Mouse (Mus musculus): ENCODE data around the gene Optc.
A peak's percentile ranks its signal among the peaks of the same experiment; 100 is the strongest.

Gene Optc

DNA sequence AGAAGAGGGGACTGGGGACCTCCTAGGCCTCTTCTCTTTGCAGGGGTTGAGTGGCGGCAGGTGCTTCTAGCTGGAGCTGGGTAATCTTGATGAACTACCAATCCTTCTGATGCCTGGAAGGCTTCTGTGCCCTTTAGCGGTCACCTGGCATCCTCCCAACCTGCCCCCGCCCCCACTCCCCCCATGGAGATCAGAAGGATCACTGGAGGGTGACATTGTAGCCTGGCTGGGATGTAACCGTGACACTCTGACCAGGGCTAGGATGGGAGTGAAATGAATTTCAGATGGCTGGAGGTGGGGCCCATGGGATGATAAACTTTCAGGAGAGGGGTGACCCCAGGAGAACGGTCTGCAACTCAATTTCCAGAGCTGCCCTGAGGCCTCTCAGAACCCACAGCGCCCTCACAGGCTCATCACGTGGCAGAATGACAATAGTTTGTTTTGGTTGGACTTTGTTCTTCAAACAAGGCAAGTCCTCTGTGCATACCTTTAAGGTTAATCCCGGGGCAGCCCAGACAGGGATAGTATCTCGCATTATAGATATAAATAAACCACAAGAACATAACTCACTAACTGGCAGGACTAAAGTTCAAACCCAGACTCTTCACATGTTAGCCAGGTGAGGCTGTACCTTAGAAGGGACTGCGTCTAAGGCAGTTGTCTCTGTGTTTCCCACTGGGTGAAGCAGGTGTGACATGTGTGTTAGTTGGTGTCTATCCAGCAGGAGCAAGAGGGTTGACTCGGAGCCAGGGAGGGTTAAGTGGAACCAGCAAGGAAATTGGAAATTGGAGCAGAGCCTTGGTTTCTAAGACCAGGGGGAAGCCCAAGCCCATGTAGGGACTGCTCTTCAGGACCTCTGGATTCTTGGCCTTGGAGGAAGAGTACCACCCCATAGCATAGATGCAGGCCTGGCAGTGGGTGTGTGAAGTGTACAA lies 25.2 kb downstream of the Optc start:
- no peak for DNase-seq (ENCODE audit: low spot score)

DNA sequence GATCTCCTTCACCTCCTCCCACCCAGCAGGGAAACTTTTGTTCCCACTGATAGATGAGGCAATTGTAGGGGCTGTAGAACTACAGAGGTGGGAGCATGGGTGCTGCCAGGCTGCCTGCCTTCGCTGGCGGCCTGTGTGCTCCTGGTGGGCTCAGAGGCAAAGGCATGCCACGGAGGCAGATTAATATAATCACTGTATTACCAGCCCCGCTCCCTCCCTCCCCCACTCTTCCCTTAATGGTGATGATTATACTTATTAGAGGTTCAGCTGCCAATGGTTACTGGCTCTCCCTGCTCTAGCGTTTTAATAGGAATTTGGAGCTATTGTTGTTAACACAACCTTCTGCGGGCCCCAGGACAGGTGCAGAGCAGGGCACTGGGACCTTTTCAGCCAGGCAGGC lies 26.0 kb downstream of the Optc start:
- DNase-seq (ENCODE audit: low spot score), result no peak

DNA sequence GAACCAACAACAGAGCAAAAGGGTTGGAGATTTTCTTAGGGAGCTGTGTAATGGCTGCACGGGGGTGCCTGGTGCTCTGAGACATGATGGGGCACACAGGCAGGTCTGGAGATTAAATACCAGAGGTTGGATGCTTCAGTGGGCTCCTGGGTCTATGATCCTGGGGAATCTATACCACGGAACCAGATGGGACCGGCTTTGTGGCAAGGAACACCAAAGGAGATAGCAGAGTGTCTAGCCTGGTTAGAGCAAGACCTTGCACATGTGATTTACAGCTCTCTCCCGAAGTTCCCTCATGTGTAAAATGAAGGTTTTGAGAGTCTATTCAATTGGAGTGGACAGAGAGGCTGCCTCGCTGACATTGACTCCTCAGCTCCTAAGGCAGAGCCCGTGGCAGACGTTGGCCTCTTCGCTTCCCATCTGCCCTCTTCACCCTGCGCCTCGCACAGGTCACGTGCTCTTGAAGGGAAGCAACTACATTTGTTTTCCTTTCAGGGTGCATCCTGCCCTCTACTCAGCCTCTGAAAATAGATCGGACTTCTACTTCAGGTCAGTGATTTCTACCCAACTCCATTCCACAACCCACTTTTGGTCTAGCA lies 28.9 kb downstream of the Optc start:
- DNase-seq (ENCODE audit: low spot score), result no peak

DNA sequence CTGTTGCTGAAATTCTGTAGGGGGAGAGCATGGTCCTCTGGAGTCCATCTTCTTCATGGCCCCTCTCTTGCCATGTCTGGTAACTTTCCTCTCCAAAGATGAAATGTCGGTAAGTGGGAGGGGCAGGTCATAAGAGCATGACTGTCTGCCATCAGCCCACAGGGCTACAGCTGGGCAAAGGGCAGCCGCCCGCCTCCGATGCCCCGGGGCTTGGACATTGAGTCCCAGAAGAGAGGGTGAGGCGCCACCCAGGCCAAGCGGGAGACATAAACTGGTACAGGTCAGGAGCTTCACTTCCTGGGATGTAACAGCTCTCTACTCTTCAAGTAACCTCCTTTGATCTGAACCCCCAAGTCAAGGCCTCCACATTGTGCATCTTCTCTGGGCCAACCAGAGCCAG lies 30.9 kb downstream of the Optc start:
- no peak for DNase-seq (ENCODE audit: low spot score)

DNA sequence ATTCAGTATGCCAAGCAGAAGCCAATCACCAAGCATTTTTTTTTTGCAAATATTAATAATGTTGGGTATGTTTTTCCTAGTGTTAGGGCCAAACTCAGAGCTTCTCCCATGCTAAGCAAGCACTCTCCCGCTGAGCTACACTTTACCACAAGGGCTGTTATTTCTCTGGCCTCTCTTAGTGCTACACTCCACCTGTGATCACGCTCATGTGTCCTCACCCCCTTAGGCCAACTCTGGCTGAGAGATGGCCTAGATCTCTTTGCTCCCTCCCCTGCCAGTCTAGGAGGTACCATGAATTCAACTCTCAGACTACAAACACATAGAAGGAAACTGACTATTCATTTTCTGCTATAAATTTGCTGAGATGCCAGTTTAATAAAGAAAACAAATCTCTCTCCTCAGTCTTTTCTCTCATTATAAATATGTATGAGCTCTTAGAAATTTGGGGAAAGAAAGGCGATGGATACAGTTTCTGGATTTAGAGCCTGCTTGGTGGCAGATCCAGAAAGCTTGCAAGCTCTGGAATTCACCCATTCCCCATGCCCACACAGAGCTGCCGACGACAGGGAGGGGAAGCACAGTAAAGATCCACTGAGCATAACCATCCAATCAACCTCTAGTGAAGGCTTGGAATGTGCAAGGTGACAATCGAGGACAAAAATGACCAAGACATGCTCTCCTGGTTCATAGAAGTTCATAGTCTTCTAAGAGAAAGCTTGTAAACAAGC lies 34.5 kb downstream of the Optc start:
- DNase-seq (ENCODE audit: low spot score), result no peak

DNA sequence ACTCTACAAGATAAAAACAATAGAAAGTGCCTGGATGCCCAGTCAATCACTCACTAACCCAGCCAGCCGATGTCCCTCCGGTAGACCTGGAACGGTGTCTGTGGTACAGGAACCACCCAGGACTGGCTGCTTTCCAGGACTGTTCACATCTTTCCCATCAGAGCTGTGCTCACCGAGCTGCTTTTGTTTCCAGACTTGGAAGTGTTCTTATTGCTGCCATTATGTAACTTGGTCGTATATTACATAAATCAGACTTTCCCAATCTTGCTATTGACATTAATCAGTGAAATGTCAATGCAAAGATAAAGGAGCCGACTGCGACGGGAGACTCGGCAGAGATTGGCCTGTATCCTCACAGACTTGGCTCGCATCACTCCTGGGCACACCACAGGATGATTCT lies 36.6 kb downstream of the Optc start:
- peak; percentile 33 for DNase-seq (ENCODE audit: low spot score)

DNA sequence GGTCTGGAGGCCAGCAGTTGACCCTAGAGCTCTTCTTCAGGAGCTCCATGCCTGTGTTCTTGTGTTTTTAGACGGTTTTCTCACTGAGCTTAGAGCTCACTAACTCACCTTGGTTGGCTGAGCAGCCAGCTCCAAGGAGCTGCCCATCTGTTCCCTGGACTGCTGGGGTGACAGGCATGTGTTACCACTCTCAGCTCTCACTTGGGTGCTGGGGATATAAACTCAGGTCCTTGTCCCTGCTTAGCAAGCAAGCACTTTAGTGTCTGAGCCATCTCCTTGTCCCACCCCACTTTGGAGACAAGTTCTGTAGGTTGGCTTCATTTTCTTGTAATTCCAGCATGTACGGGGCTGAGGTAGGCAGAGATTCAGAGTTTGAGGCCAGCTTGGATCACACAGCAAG lies 38.6 kb downstream of the Optc start:
- no peak for DNase-seq (ENCODE audit: low spot score)

DNA sequence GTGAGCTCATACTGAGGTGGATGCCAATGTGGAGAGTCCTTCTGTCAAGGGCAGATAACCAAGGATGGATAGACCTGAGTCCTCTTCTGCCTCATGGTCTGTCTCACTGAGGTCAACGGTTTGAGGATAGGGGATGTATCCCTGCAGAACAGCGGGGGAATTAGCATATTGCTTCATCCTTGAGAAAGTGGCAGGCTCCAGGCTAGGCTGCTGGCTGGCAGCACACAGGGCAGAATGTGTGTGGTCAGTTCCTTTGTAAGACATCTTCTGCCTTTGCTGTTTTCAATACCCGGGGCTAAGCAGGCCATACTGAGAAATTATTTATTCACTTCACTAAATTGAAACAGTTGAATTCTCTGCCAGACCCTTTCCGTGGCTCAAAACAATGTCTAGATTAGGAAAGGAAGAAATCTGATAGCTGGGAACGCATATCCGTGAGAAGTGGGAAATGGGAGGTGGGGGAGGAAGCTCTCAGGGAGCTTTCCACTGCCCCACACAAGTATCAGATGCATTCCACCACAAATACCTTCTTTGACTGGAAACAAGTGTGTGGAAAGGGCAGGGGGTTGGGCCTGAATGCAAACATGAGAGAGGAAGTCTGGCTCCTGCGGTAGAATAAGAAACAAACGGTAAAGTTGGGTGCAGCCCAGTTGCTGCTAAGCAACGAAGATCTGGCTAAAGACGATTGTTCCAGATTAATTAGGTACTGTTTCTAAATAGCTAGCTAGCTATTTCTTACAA lies 44.4 kb downstream of the Optc start:
- no peak for DNase-seq (ENCODE audit: low spot score)

DNA sequence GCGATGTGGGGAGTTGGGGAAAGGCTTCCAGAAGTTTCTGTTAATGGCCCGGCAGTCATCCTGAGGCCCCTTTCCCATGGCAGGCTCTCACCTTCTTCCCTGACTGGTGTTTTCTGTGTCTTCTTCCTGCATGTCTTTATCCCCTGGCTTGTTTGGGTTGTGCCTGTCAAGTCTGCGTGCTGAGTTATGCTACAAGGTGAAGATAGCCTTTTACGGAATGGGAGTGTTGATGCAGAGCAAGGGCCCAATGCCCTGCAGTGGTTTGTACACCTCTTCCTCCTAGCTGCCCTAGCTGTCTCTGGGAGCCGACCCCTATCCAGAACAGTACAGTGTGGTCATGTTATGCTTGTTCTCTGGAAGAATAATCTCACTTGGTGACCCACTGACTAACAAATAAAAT lies 46.8 kb downstream of the Optc start:
- no peak for DNase-seq (ENCODE audit: low spot score)

DNA sequence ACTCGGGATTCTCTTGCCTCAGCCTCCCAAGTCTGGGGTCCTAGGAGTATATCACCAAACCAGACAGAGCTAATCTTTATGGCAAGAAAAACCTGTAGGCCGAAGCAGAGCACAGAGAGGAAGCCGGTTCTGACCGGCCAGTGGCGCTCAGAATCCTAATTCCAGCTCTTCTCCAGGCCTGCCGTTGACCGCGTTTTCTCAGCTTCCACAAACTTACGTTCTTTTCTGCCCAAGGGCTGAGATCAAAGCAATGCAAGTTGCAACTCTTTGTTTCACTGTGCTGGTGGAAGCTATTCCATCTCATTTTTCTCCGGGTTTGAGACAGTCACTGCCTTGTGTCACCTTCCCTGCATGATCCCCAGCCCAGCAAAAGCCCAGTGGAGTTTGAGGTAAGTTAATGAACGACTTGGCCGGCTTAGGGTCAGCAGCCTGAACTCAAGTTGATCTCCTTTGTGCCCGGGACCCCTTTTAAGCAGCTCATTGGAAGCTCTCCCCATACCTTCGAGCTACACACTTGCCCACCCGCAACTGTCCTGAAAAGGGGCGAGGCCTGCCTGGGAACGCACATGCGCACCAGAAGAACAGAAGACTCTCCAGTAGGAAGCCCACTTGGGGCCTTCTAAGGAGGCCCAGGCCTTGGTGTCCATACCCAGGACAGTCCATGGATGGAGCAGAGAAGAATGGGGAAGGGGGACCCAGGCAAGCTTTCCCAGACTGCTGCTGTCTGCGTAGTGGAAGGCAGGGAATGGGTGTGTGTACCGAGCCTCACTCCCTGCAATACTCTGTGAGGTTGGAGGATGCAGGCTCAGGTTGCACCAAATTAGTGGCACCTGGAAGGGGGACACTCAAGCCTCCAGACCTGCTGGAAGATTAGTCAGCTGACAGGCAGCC lies 47.7 kb downstream of the Optc start:
- DNase-seq (ENCODE audit: low spot score), result no peak

DNA sequence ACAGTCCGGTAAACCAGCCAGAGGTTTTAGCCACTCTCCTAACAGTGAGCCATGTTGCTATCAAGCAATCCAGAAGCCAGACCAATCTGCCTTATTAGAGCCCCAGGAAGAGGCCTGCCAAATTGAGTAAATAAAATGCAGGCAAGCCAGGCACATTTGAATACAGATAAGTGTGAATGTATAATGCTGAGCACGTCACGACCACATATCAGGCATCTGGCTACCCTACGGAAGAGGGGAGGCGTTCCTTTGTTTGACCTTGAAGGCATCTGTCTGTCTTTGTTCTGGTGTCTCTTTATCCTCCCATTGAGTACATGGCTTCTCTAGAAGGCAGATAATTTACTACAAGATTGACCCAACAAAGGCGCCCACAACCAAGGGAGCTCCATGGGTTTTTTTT lies 48.5 kb downstream of the Optc start:
- DNase-seq (ENCODE audit: low spot score), result no peak

DNA sequence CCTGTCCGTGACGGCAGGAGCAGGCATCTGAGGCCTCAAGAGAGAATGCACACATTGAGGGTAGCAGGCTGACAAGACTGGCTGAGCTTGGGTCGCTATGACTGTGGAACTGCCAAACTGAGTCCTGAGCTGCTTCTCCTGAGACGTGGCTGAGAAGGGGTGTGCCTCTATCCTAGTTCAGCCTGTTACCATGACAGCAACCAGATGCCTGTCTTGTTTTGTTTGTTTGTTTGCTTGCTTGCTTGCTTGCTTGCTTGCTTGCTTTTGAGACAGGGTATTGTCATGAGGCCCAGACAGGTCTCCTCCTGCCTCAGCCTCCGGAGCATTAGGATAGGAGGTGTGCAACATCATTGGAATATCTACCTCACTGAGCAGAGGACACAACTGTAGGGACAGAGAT lies 50.0 kb downstream of the Optc start:
- DNase-seq (ENCODE audit: low spot score), result no peak

DNA sequence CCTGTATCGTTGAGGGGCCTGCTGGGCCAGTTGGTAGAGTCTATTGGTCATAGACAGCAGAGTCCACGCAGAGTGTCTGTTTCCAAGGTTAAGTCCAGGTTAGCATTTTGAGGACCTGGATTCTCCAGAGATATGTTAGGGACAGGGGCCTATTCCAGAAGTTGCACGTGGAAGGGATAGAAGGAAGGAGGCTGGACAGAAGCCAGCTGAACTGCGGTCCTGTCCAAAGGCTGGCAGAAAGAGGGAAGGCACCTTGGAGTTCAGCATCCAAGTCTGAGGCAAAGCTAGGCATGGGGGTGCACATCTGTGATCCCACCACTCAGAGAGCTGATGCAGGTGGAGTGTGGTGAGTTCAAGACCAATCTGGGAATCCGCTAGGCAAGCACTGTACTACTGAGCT lies 50.6 kb downstream of the Optc start:
- DNase-seq (ENCODE audit: low spot score), result no peak

DNA sequence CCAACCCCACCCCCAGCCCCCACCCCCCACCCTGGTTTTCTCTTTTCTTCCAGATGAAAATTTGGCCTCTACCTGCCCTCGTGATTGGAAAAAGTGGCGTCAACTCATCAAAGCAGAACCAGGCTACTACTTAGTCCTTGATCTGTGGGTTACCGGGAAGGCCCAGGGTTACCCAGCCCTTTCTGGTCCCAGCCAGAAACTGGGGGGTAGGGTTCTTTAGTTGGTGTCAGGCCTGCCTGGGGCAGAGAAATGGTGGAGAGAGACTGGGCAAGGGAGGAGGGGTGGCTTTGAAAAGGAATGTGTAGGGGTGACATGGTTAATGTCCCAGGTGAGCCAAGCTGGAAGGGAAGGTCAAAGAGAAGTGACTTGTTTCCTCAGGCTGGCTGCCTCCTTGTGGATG lies 51.1 kb downstream of the Optc start:
- no peak for DNase-seq (ENCODE audit: low spot score)

DNA sequence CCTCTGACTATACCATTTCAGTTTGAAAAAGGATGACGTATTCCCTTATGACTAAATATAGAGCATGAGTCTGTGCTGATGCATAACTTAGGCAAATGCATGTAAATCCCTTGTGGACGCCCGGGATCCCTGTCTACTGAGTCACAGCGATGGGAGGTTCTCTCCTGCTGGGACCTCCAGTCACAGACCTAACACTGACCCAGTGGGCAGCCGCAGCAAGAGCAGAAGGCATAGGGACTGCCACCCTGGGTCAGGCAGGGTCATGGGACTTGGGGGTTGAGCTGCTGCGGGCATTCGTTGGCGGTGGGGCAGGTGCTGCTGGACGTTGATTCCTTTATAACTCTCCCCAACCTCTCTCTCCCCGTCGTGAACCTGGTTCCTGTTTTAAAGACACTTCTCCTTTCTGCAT lies 51.7 kb downstream of the Optc start:
- DNase-seq (ENCODE audit: low spot score), result no peak

DNA sequence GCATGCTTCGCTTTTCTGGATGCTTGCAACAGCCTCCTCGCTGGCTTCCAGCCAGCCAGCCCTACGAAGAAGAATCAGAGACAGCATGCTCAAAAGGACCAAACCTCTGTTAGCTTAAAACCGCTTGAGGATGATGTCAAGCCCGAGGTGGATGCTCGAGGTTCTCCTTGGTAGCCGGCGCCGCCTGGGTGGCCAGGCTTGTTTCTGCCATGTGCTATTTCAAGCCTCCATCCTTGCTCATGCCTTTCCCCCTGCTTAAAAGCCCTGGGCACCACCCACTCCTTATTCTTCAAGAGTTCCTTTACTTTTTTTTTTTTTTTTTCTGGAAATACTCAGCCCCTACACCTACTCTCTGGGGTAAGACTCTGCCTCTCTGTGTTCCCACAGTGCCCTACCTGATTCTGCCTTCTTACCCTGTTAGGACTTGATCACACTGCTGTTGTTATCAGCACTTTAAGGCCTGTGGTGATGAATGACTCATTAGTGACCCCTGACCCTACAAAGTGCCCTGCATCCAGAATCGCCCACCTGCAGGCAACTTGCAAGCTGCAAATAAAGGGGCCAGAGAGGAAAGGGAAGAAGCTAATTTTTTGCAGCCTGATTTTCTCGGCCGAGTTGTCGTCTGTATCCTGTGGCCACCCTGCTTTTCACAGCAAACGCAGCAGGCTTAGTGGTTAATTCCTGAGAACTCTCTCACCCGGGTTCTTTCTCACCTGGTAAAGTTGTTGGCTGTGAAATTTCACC lies 52.4 kb downstream of the Optc start:
- DNase-seq (ENCODE audit: low spot score), result peak; percentile 42

DNA sequence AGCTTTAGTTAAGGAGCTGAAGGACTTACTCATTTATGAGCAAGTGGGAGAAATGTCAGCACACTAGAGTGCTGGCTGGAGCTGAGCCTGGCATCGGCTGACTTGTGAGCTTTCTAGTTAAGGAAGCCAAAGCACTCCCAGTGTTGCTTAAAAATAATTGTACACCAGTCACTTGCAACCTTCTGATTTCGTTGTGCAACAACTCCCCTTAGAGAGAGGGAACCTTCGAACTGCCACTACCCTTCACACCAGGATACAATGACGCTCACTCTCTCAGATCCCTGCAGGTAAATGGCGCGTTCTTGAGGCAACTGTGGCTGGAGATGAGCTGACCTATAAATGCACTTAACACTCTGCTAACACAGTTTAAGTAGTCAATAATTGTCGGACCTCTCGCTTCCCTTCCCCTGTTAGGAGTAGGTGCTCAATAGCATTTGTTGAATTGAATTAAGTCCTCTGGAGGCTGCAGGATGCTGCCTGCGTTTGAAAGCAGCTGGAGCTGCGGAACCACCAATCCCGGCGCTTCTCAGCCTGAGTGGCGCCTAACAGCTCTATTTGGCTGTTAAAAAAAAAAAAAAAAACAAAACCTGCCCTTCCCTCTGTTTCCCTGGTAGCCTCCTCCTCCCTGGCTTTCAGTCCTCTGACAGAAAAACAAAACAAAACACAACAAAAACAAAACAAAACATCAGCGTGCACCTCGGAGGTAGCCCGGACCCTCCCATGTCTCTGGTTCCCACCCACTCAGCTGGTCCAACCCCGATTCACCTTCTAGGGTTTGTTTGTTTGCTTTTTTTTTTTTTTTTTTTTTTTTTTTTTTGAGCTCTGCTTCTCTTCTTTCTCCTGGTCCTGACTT lies 53.2 kb downstream of the Optc start:
- DNase-seq (ENCODE audit: low spot score), result peak; percentile 53
